ENCODE assay signal across 18 mouse cellular contexts in genomic region chr5:23507210-23507609, GRCm38 (mm10).
DNase-seq lines count a peak whose midpoint lies in the region; ATAC-seq and TF ChIP-seq lines count a peak whose summit lies in the region.
"Had no signal": no experiment of that assay in that cellular context is flagged by ENCODE, and none has a peak within 500 bp of the region (broad histone marks: within the 10 kb centered on the region; RNA-seq: fewer than 3 reads in every experiment).

No protein-coding gene starts in this region.

- no peak for TF ChIP-seq CTCF in lung, embryonic 14.5 days (IDR thresholded peaks at IDR 0.05; ENCODE audit: low read depth)
- TF ChIP-seq CTCF in CH12.LX (conservative IDR thresholded peaks at IDR 0.05 in 1 of 2, IDR thresholded peaks at IDR 0.05 in 1 of 2; ENCODE audit: low read depth in 2 of 2, low read length in 2 of 2): no peak

- H3K4me1 ChIP-seq in lung, embryonic 14.5 days (ENCODE audit: insufficient read depth): no peaks in the 10 kb centered on the region
- no peaks in the 10 kb centered on the region for H3K4me1 ChIP-seq in CH12.LX (ENCODE audit: control insufficient read depth in 1 of 2, insufficient read depth in 2 of 2)
- no peaks in the 10 kb centered on the region for H3K4me1 ChIP-seq in midbrain, embryonic 14.5 days (ENCODE audit: control insufficient read depth, insufficient read depth, low read length)
- H3K4me1 ChIP-seq: embryonic facial prominence, embryonic 12.5 days; heart, embryonic 13.5 days; lung, embryonic 15.5 days had no signal

- H3K4me2 ChIP-seq in lung, embryonic 14.5 days: no peak overlapping the region
- H3K4me2 ChIP-seq in CH12.LX (ENCODE audit: insufficient read depth, low read depth, poor library complexity, severe bottlenecking): no peak overlapping the region
- no peak overlapping the region for H3K4me2 ChIP-seq in midbrain, embryonic 14.5 days (ENCODE audit: low read length)
- H3K4me2 ChIP-seq: embryonic facial prominence, embryonic 12.5 days; heart, embryonic 13.5 days; liver, embryonic 11.5 days; lung, embryonic 15.5 days; neural tube, embryonic 12.5 days had no signal

- in situ Hi-C loops in CH12.LX (cut with MboI; ENCODE audit: low pct_ligation_motif_present, low pct_unique_long_range_greater_than_20kb, low sequenced_read_pairs): no loop called here

- WGBS in lung, embryonic 14.5 days: 78% methylated on average over 4 of the region's 4 CpGs
- WGBS in midbrain, embryonic 14.5 days: 71% methylated on average over 4 of the region's 4 CpGs

- no peak overlapping the region for H3K9ac ChIP-seq in lung, embryonic 14.5 days
- no peak overlapping the region for H3K9ac ChIP-seq in CH12.LX (ENCODE audit: insufficient read depth, low read depth)
- no peak overlapping the region for H3K9ac ChIP-seq in midbrain, embryonic 14.5 days (replicated peaks; ENCODE audit: low read length)
- H3K9ac ChIP-seq: embryonic facial prominence, embryonic 12.5 days; heart, embryonic 13.5 days; lung, embryonic 15.5 days; neural tube, embryonic 12.5 days had no signal

- no peak for DNase-seq in frontal cortex, postnatal 36 days (ENCODE audit: low spot score in 2 of 2)
- DNase-seq in lung, embryonic 14.5 days: peak; percentile 32
- no peak for DNase-seq in lung, postnatal 25 days (ENCODE audit: low spot score)
- DNase-seq in CH12.LX (ENCODE audit: extremely low read depth): no peak
- DNase-seq in midbrain, embryonic 14.5 days: no peak
- DNase-seq in cerebellum, adult 9-10 months: no peak
- DNase-seq: adrenal gland, postnatal 25 days; cerebellum, adult 2 months; heart, postnatal 36 days; kidney, adult 9 months; right cerebral cortex, postnatal 4 days; thymus, postnatal 36 days had no signal

- no peak for TF ChIP-seq POLR2A in CH12.LX (IDR thresholded peaks at IDR 0.05; ENCODE audit: low read depth, low read length)

- dilution Hi-C loops in CH12.LX (cut with MboI; ENCODE audit: extremely low pct_ligation_motif_present, extremely low pct_unique_long_range_greater_than_20kb, low sequenced_read_pairs): no loop called here

- no peaks in the 10 kb centered on the region for H3K27me3 ChIP-seq in lung, embryonic 14.5 days (ENCODE audit: insufficient read depth, low read length)
- H3K27me3 ChIP-seq in CH12.LX (replicated peaks): no peaks in the 10 kb centered on the region
- H3K27me3 ChIP-seq in midbrain, embryonic 14.5 days (ENCODE audit: control insufficient read depth, insufficient read depth, low read length): no peaks in the 10 kb centered on the region
- H3K27me3 ChIP-seq: embryonic facial prominence, embryonic 12.5 days; heart, embryonic 13.5 days; lung, embryonic 15.5 days; neural tube, embryonic 12.5 days had no signal

- H3K9me3 ChIP-seq in lung, embryonic 14.5 days (ENCODE audit: low read depth, low read length): no peaks in the 10 kb centered on the region
- H3K9me3 ChIP-seq in CH12.LX (replicated peaks; ENCODE audit: low read length): no peaks in the 10 kb centered on the region
- no peaks in the 10 kb centered on the region for H3K9me3 ChIP-seq in midbrain, embryonic 14.5 days (ENCODE audit: control insufficient read depth, low read length)
- H3K9me3 ChIP-seq: embryonic facial prominence, embryonic 12.5 days; heart, embryonic 13.5 days; lung, embryonic 15.5 days; neural tube, embryonic 12.5 days had no signal

- H3K27ac ChIP-seq in lung, embryonic 14.5 days (ENCODE audit: low read depth): no peak overlapping the region; the same call in 1 of the 2 replicates
- H3K27ac ChIP-seq in CH12.LX (ENCODE audit: insufficient read depth, low read depth): no peak overlapping the region
- 0 out of 2 replicates have a peak overlapping the region, but pooled peaks have one; percentile 1 for H3K27ac ChIP-seq in midbrain, embryonic 14.5 days (replicated peaks; ENCODE audit: low read depth, low read length)
- H3K27ac ChIP-seq: embryonic facial prominence, embryonic 12.5 days; heart, embryonic 13.5 days; neural tube, embryonic 12.5 days had no signal

- ATAC-seq in frontal cortex, adult (ENCODE audit: low TSS enrichment): 0 out of 2 replicates have a peak, but pooled peaks have one; percentile 3
- no peak for ATAC-seq in lung, embryonic 14.5 days (ENCODE audit: insufficient read depth)
- no peak for ATAC-seq in midbrain, embryonic 14.5 days (ENCODE audit: low FRiP score, low TSS enrichment)

- no peak for TF ChIP-seq EP300 in CH12.LX (IDR thresholded peaks at IDR 0.05; ENCODE audit: low read length)

- no peak overlapping the region for H3K4me3 ChIP-seq in lung, embryonic 14.5 days (ENCODE audit: low read depth, low read length)
- no peak overlapping the region for H3K4me3 ChIP-seq in CH12.LX (replicated peaks in 1 of 3; ENCODE audit: low read depth in 2 of 3, low read length in 2 of 3, poor library complexity in 1 of 3)
- H3K4me3 ChIP-seq in midbrain, embryonic 14.5 days (replicated peaks; ENCODE audit: low read depth, low read length): no peak overlapping the region
- H3K4me3 ChIP-seq: embryonic facial prominence, embryonic 12.5 days; heart, embryonic 13.5 days; lung, embryonic 15.5 days; neural tube, embryonic 12.5 days had no signal

- TF ChIP-seq RAD21 in CH12.LX (IDR thresholded peaks at IDR 0.05; ENCODE audit: low read depth, low read length): no peak

- H3K36me3 ChIP-seq in lung, embryonic 14.5 days (ENCODE audit: insufficient read depth): peaks cover 42% of the 10 kb centered on the region
- H3K36me3 ChIP-seq in CH12.LX (replicated peaks in 1 of 2; ENCODE audit: control insufficient read depth in 1 of 2, insufficient read depth in 1 of 2, low read length in 1 of 2): peaks cover 32 to 82% of the 10 kb centered on the region in 2 experiments
- peaks cover 65% of the 10 kb centered on the region for H3K36me3 ChIP-seq in midbrain, embryonic 14.5 days (ENCODE audit: control insufficient read depth, insufficient read depth, low read length)

- no peaks in the 10 kb centered on the region for H3K79me2 ChIP-seq in CH12.LX (replicated peaks; ENCODE audit: control insufficient read depth, extremely low read depth, insufficient read depth, poor library complexity, severe bottlenecking)

TF ChIP-seq in CH12.LX, 34 proteins besides CTCF, POLR2A, EP300 and RAD21:
- no peak for TF ChIP-seq KAT2A (IDR thresholded peaks at IDR 0.05; ENCODE audit: insufficient replicate concordance, low read length)
- 0 out of 2 replicates have a peak, but pooled peaks have one; percentile 38 for TF ChIP-seq POLR2AphosphoS2 (IDR thresholded peaks at IDR 0.05; ENCODE audit: low read depth, low read length)
- TF ChIP-seq NELFE (IDR thresholded peaks at IDR 0.05; ENCODE audit: low read depth, low read length): no peak
TF ChIP-seq in CH12.LX: peak in this region for 1.
